Mouse (Mus musculus) c-Kit-positive CD71-negative TER-119-negative erythroid progenitor cells, embryonic 14.5 days (primary cell): Measurements from ENCODE around the gene Olfr222.

ENCODE experiments used
- DNase-seq: peaks from one replicate; pipeline ENCODE4 v3.0.0-alpha.2; 2013; ENCODE audit warnings: low read depth

Gene Olfr222

DNA sequence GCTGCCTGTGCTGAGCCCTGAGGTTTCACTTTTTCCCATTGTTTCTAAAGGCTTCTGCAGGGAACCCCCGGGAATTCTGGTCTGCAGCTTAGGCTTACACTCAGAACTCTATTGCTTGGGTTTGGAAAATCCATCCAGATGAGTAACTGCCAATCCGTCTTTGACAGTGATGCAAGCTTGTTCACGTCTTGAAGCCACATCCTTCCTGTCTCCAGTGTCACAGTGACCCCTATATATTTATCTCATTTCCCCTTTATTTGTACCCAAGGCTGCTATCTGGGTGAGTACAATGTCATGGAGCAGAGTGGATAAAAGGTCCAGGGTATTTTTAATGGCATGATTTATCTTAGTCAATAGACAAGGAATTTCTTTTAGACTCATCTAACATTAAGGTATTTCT is 34.7 kb downstream of the Olfr222 start, which contains the start of gene Nlrp3:
Gene Nlrp3 (plus strand): TSS at position 245 of the 400 bp plus-strand sequence.
- DNase-seq: no peak

DNA sequence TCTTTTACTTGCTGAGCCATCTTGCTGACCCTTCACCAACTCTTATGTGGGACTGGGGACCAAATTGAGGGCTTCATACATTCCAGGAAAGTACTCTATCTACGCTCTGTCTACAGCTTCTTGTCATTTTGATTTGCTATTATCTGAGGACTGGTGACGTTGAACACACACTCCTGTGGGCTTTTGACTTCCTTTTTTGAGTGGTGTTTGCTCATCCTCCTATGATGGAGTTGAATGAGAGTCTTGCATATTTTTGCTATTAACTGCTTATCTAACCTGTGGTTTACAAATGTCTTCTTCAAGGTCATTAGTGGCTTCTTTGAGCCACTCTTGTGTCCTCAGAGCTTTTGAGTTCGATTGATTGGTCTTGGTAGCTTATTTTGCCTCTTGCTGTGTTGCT is 35.9 kb downstream of the Olfr222 start:
- DNase-seq: no peak

DNA sequence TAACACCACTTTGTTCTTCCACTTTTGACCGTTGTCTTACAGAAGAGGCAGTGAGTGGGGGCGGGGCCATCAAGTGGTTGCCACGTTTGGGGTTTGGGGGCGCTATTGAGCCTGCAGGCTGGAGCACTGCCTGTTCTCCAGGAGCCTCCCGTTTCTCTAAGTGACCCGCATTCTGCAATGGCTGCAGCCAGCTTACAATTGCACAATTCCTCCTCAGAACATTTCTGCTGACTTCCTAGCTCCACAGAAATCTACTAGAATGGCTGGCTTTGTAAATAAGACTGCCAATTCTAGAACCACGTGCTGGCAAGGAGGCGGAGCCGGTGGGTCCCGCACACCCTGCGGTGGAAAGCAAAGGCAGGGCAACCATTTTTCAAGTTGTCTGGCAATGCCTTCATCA is 37.6 kb downstream of the Olfr222 start:
- DNase-seq: no peak

DNA sequence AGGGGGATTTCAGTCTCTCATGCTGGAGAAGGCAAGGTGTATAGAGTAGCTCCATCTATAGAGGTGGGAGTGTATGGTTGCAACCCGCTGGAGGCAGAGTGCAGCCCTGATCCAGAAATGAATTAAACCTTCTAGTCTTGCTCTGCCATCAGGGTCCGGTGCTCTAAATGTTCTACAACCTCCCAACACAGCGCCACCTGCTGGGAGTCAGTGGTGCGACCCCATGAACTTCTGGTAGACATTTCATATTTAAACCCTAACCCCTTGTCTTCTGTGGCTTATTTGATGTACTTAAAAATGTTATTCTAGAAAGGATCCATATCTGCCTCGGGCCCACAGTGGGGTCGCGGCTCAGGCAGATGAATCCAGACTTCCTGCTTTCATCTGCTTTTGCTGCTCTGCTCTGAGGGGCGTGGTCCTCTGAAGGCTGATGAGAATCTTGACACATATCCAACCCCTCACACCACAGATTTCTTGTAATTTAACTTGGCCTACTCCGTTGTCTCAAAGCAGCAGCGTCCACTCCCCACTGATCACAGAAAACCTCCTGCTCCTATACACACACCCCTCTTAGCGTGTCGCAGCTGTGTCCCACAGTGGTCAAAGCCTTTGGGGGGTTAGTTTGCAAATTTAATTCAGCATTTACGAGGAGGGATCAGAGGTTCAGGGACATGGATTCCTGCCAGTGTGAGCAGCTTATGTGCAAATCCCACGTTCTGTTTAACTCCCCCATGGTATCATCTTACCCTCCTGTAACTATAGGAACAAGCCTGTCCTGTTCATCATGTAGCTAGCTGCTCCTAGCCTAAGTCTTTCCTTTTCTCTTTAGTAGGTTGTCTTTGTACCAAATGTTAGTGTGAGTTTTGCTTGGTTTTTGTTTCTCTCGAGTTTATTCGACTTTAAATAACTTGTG is 38.6 kb downstream of the Olfr222 start:
- DNase-seq: no peak

DNA sequence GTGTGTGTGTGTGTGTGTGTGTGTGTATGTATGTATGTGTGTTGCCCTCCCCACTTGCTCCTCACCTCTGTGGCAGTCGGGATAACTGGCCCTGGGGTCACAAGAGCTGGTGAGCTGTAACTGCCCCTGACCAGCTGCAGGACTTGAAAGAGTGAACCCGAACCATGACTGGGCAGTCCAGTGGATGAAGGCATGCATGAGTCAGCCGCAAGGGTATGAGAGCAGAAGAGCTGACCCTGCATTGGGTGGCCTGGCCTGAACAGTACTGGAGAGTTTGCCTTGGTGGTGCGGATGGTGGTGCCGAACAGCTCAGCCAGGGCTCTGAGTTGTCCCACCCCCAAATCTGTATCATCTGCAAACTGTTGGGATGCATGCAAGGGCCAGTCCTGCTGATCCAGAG is 44.5 kb downstream of the Olfr222 start:
- DNase-seq: no peak

DNA sequence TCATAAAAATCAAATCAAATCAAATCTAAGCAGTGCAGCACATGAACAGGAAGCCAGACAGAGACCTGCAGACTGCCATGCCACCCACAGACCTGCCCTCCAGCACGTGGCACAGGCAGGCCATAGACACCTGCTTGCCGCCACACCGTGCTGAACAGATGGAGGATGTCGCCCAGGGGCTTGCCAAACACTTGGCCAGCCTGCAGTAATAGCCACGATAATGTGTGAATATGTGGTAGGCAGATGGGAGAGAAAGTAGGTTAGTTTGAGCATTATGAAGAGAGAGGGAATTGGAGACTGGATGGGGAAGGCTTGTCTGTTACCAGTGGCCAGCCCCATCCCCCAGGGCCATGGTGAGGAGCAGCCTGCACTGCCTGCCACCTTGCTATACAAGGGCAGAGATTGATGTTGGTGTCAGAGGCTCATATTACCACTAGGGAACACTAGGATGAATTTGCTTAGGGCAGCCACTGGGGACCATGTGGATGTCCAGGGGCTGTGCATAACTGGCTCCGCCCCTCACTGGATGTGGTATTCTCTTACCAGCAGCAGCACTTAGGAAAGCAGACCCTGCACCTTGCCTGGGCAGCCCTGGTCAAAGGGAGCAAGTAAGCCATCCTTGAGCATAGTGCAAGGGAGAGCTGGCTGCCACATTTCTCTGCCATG is 45.0 kb downstream of the Olfr222 start:
- no peak for DNase-seq

DNA sequence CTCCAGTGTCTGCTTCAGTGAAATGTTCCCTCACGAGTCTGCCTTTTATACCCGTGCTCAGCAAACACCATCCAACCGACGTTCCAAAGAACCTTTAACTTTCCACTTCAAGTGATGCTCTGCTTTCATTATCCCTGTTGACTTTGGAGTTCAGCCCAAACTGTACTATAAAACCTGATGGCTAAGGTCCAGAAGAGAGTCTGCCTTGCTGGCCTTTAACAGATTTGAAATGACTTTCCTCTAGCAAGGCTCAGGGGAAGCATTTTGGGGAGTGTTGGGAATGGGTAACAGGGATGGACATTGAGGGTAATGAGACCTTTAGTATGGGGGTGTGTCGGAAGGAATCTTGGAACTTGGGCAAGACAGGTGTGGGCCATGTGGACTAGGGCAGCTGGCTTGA is 45.8 kb downstream of the Olfr222 start:
- DNase-seq: no peak

DNA sequence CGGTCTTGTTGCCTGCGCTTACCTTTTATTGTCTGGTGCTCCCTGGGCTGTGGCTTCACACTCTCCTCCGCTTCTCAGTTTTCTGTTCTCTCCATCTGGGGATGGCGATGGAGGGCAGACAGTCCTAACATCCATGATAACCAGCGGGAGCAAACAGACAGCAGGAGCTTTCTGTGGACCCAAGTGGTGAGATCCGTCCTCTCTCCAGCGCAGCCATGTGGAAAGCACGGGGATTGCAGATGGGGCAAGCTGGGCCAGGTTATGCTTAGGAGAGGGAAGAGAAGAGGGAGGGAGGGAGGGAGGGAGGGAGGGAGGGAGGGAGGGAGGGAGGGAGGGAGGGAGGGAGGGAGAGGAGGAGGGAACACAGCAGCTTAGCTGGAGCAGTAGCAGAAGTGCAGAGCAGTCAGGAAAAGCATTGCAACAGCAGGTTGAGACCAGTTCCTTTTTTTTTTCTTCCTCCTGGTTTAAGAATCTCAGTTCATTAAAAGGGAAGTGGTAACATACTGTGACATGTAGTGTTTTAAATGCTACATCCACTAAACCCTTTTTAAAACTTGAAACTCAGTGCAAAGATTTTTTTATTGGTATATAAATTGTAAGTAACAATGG is 49.5 kb downstream of the Olfr222 start, which contains the start of gene Zkscan17:
Gene Zkscan17 (minus strand): TSS at position 280 of the 609 bp plus-strand sequence.
- DNase-seq: no peak

DNA sequence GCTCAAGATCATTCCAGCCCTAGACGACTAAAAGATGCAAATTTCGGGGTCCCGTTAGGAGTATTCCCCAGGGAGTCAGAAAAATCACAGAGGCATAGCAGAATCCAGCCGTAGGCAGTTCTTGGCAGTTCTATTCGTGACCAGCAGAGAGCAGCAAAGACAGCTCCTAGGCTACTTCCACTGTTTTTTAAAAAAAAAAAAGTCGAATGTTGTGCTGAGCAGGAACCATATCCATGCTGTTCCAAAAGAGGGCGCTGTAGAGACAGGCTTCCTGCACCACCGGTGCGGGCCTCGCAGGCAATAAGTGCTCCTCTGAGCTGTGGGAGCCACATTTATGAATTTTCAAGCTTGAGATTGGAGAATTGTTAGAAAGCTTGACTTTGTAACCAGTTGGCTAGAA is 50.8 kb downstream of the Olfr222 start:
- peak; percentile 76 for DNase-seq

DNA sequence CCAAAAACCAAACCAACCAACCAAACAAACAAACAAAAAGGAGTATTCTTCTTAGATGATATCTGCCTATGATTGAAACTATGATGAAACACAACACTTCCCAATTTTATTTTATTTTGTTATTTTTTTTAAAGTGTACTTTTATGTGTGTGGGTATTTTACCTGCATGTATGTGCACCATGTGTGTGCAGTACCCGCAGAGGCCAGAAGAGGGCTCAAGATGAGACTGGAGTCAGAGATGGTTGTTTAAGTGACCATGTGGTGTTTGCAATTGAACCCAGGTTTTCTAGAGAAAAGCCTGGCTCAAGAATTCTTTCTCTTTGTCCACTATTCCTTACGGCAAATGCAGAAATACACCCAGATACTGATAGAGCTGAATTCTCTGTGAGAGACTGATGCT is 51.9 kb downstream of the Olfr222 start:
- no peak for DNase-seq
